Mouse (Mus musculus): ENCODE data around the gene Gm21876.
"Not testable (repeated sequence)": the region's sequence is repeated elsewhere in the genome, so short reads cannot be mapped to it uniquely, and the experiment has no call there.

Gm21876 gene

GRCm38 (mm10) chrX:21175553-21175952 is at the start of gene Gm21876:
Gene Gm21876, minus strand, starts transcription at chrX:21175653.
- no peak for DNase-seq

- DNase-seq, result no peak
Observed at GRCm38 (mm10) chrX:21220422-21220821, 45.0 kb upstream of the Gm21876 start.

DNA sequence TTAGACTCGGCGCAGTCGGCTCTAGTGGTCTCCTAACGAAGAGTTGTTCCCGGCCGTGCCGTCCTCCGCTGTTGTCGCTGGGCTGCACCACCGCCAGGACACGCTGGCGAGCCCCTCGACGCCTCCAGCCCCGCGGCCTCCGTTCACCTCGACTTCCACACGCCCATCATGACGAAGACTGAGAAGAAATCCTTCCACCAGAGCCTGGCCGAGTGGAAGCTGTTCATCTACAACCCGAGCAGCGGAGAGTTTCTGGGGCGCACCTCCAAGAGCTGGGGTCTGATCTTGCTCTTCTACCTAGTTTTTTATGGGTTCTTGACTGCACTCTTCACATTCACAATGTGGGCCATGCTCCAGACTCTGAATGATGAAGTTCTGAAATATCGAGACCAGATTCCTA is 28.8 kb downstream of the Gm21876 start:
- DNase-seq, result not testable (repeated sequence)
